Mouse (Mus musculus) gastrocnemius, adult 8-10 months (tissue): Measurements from ENCODE around the gene Gm27029. TPM values are rescaled to one million over a fixed set of nuclear protein-coding genes. Genes with fewer than 3 reads are reported as not detected.
"Not testable (repeated sequence)": the region's sequence is repeated elsewhere in the genome, so short reads cannot be mapped to it uniquely, and the experiment has no call there.

Experiments
- DNase-seq, 2 experiments: peaks; one replicate each; pipeline ENCODE4 v3.0.0; 2022; ENCODE audit warnings: low spot score in 2 of 2
- total RNA-seq, 4 experiments: library from RNA; stranded (reverse); gene quantifications; 2 replicates each; pipeline ENCODE4 v1.2.4; 2022

The Gm27029 gene
- total RNA-seq = 10 to 100 TPM in 2 of 4 experiments, 1 to 10 TPM in 2; 4.4 to 13.0 (median 8.2) TPM

DNA sequence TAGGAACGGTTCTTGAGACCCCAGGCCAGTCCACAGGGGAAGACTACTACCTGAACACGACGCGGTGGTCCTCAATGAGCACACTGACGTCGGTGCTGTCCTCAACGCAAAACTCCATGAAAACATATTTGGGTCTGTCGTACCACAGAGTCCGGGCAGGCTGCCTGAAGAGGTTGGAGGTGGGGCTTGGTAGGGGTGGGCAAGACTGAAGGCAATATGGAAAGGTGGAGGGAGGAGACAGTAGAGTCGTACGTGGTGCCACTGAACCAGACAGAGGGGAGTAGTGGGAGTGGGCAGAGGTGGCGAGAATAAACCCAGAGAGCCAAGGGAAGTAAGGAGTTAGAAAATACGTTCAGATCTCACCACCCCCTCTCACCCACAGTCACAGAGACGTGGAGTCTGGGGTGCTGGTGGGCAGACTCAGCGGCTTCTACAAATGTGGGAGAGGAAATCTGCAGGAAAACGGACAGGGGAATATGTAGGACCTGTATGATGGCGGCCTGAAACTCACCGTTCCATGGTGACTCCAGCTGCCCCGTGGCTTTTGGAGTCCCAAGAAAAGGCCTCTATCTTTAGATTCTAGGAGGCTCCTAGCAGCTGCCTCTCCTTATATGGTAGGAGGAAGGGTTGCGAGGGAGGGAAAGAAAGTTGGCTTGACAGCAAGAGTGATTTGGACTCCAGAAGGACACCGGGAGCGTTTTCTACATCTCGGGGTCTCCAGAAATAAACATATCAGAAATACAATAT lies at the start of gene Gm27029:
Gm27029 (minus strand) TSS at position 692 of the 747 bp plus-strand sequence.
- peak; percentile 48 to 53 for DNase-seq

DNA sequence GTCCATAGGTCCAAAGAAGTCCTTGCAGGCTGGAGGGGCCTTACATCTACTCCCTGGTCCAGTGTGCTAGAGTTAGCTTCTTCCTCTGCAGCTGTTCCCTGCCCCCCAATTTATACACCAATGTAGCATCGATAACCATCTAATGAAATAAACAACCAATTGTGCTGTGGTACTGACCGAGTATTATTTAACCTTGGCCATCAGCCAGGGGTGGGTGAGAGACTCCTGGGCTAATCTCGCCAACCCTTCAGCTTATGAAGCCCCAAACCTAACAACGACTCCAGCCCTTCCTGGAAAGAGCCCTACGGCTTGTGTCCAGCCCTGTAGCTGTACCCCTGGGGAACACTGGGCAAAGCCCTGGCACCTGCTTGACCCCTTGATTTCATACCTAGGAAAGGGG lies 49.7 kb upstream of the Gm27029 start:
- DNase-seq = no peak

- not testable (repeated sequence) for DNase-seq
Measured at GRCm38 (mm10) chr11:101473686-101474085, 49.1 kb upstream of the Gm27029 start.

- no peak for DNase-seq
Measured at GRCm38 (mm10) chr11:101472336-101472735, 47.7 kb upstream of the Gm27029 start.

- DNase-seq = no peak
Measured at GRCm38 (mm10) chr11:101471926-101472325, 47.3 kb upstream of the Gm27029 start.

DNA sequence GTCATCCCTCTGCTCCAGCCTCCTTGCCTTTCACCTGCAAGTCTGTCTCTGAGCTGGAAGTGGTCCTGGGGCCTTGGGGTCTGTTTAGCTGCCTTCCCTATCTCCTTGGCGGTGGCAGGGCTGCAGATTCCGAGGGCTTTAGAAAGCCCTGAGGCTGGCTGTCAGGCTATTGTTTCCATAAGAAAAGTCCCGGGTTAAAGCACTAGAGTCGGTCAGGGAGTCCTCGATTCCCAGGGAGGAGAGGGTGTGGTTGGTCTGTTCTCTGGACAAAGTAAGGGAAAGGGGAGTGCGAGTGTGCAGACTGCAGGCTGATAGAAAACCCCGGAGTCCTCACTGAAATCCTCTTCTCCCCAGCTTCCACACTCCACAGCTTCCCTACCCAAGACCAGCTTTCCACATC lies 45.6 kb upstream of the Gm27029 start:
- DNase-seq = no peak

GRCm38 (mm10) chr11:101469155-101469554 lies 44.6 kb upstream of the Gm27029 start:
- DNase-seq = no peak

- DNase-seq = no peak
Measured at GRCm38 (mm10) chr11:101468731-101469130, 44.1 kb upstream of the Gm27029 start.

- DNase-seq = no peak
Measured at GRCm38 (mm10) chr11:101468263-101468688, 43.7 kb upstream of the Gm27029 start.

DNA sequence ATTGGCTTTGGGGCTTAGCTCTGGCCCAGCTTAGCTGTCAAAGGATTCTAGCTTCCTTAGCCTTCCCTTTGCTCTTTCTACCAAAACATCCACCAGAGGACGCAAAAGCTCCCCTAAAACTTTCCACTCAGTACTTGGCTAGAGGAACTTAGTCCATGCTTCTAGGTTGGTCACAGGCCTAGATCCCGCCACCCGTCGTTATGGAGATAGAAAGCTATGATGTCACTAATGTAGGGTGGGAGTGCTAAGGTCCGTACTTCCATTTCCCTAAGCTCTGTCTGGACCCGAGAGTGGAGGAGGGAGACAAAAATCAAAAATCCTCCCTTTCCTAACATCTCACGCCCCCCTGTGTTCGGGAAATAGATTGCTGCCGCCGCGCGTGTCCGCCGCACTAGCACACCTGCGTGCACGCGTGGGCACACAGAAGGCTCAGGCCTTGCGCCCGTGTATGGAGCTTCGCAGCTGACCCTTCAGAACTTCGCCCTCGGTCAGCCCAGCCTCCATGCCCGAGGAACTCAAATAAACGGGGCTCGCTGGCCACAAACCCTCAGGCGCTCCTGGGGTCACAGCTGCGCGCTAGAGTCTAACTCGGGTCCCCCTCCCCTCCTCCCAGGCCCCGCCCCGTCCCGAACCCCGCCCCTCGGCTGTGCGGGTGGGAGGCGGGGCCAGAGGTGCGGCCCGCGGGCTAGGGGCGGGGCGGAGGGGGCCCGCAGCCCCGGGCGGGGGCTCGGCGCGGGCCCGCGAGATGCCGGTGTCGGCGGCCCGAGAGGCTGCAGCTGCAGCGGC lies 43.1 kb upstream of the Gm27029 start:
- DNase-seq = peak; percentile 27 to 41

DNA sequence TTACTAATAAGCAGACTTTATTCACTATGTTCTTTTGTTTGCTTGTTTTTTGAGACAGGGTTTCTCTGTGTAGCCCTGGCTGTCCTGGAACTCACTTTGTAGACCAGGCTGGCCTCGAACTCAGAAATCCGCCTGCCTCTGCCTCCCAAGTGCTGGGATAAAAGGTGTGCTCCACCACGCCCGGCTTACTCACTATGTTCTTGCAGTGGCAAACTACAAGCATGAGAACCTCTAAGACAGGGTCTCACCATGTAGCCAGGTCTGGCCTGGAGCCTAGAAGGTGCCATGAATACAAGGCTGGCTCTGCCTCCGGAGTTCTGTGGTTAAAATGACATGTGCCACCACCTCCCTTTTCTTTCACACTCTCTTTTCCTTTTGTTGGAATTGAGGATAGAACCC lies 42.0 kb upstream of the Gm27029 start:
- not testable (repeated sequence) for DNase-seq

GRCm38 (mm10) chr11:101465869-101466551 lies 41.4 kb upstream of the Gm27029 start, which contains the start of gene Vat1:
Vat1 (minus strand) TSS chr11:101466230.
- DNase-seq = peak; percentile 32 to 56

DNA sequence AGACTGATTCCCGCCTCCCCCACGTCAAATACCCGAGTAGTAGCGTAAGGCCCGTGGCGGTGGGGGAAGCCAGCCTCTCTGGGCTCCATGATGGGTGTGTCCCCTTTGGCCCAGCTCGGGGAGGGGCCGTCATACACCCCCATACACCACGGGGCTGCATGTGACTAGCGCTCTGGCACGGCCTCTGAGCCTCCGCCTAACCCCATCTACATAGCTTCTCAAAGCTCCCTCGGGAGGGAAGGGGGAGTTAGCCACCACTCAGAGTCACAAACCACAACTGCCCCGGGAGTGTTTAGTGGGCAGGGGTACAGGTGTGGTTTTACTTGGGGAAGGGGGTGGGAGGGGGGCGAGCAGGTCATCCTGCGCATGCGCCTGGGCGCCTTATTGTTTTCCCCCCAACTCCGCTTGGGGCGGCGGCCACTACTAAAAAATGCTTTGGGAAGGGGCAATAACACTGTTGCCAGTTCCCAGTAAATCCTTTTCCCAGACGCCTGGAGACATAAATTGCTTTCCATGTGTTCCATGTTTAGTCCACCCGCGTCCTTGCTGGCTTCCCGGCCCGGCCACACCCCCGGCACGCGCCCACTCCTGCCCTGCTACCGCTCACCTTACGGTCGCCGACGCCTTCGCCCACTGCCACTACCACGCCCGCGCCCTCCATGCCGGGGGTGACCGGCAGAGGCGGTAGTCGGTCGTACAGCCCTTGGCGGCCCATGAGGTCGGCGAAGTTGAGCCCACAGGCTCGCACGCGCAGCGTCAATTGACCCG lies 40.7 kb upstream of the Gm27029 start:
- peak; percentile 67 to 77 for DNase-seq

DNA sequence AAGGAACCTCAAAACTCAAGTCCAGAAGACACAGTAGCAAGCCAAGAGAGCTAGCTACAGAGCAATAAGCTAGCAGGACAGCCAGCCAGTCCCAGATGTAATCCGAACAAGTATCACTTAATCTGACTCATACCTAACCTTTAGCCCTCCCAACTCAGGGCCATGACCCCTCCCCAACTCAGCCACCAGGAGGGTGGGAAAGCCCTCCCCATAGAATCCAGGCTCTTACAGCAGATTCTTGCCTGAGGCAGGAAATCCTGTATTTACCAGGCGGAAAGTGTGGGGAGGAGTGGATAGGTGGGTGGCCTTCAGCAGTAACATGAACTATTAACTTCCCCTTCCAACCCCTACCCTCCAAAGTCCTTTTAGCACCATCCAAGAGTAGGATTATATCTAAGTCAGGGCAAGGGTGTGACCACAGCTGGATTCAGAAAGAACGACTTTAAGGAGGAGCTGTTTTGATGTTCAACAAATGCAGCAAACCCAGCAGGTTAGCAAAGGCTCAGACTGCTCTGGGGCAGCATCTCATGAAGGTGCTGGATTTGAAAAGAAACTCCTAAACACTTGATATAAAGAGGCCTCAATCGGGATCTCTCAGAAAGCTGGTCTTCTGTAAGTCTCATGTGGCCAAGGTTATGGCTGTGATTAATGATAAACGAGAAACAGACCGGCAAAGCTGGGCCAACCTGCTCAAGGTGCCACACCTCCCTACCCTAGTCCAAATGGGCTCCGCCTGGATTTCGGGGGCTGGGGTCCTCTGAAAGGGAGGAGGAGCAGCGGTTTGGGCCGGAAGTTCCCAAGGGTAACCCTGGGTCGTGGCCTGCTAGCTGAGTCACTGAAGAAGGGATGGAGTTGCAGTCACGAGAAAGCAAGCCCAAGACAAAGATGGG lies 39.9 kb upstream of the Gm27029 start, which contains the start of gene Rnd2:
Rnd2 (plus strand) TSS at position 789 of the 890 bp plus-strand sequence.
- DNase-seq = no peak

- DNase-seq = no peak
Measured at GRCm38 (mm10) chr11:101462583-101463440, 38.2 kb upstream of the Gm27029 start.

GRCm38 (mm10) chr11:101462141-101462540 lies 37.5 kb upstream of the Gm27029 start:
- no peak for DNase-seq

GRCm38 (mm10) chr11:101460321-101460720 lies 35.7 kb upstream of the Gm27029 start:
- no peak for DNase-seq

- no peak for DNase-seq
Measured at GRCm38 (mm10) chr11:101459716-101460115, 35.1 kb upstream of the Gm27029 start.

- DNase-seq = no peak
Measured at GRCm38 (mm10) chr11:101458217-101458616, 33.6 kb upstream of the Gm27029 start.
